Mouse (Mus musculus) c-Kit-negative CD71-positive TER-119-positive erythroid progenitor cells, embryonic 14.5 days (primary cell): ENCODE results near the gene Gbx2.

Experiments
- DNase-seq: peaks from one replicate; pipeline ENCODE4 v3.0.0-alpha.2; 2013; ENCODE audit warnings: low read depth, low spot score

The Gbx2 gene

GRCm38 (mm10) chr1:89935493-89936348 is 4.7 kb upstream of the Gbx2 start:
- no peak for DNase-seq

GRCm38 (mm10) chr1:89934316-89935260 is 3.6 kb upstream of the Gbx2 start:
- no peak for DNase-seq

GRCm38 (mm10) chr1:89933786-89934185 is 2.8 kb upstream of the Gbx2 start:
- no peak for DNase-seq

- no peak for DNase-seq
These were observed 2.0 kb upstream of the Gbx2 start for GRCm38 (mm10) chr1:89933028-89933427.

- no peak for DNase-seq
These were observed 1.6 kb upstream of the Gbx2 start for GRCm38 (mm10) chr1:89932616-89933015.

- no peak for DNase-seq
These were observed 1.0 kb upstream of the Gbx2 start for GRCm38 (mm10) chr1:89932021-89932423.

GRCm38 (mm10) chr1:89930551-89930950 is 428 bp downstream of the Gbx2 start:
- no peak for DNase-seq

- DNase-seq: no peak
These were observed 1.1 kb downstream of the Gbx2 start for GRCm38 (mm10) chr1:89929721-89930505.

- DNase-seq: no peak
These were observed 1.8 kb downstream of the Gbx2 start for GRCm38 (mm10) chr1:89929181-89929580.

- no peak for DNase-seq
These were observed 2.3 kb downstream of the Gbx2 start for GRCm38 (mm10) chr1:89928676-89929075.

GRCm38 (mm10) chr1:89927061-89927661 is 3.8 kb downstream of the Gbx2 start:
- DNase-seq: no peak

GRCm38 (mm10) chr1:89926583-89927060 is 4.4 kb downstream of the Gbx2 start:
- DNase-seq: no peak

- no peak for DNase-seq
These were observed 5.3 kb downstream of the Gbx2 start for GRCm38 (mm10) chr1:89925501-89926190.

GRCm38 (mm10) chr1:89923642-89924020 is 7.3 kb downstream of the Gbx2 start:
- DNase-seq: no peak

- DNase-seq: no peak
These were observed 7.9 kb downstream of the Gbx2 start for GRCm38 (mm10) chr1:89922883-89923641.

GRCm38 (mm10) chr1:89922282-89922681 is 8.7 kb downstream of the Gbx2 start:
- no peak for DNase-seq

- DNase-seq: no peak
These were observed 9.2 kb downstream of the Gbx2 start for GRCm38 (mm10) chr1:89921806-89922205.

- no peak for DNase-seq
These were observed 11.8 kb downstream of the Gbx2 start for GRCm38 (mm10) chr1:89919206-89919605.

GRCm38 (mm10) chr1:89918111-89918510 is 12.9 kb downstream of the Gbx2 start:
- DNase-seq: no peak

- DNase-seq: no peak
These were observed 17.4 kb downstream of the Gbx2 start for GRCm38 (mm10) chr1:89913611-89914010.
